Mouse (Mus musculus) cerebellum, adult 11-12 months (tissue): ENCODE data around the gene Fam111a.

Experiments used
- DNase-seq: peaks from one replicate; pipeline ENCODE4 v3.0.0; 2022

The Fam111a gene

DNA sequence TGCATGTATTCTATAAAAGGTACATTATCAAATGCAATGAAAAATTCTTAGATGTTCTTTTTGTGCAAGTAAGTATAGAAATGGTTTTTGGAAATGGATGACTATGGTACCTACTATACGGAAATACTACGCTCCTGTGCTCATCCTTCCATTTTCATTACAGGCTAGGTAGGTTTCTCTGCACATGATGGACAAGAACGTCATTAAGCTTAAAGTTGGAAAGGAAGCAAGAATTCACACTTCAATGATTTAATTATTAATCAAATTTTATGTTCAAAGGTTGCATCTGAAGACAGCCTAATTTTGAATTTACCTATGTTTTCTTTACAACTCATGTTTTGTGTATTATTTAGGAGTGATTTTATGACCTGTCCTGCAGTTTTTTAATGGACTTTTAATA lies 88.7 kb downstream of the Fam111a start:
- DNase-seq, result no peak

DNA sequence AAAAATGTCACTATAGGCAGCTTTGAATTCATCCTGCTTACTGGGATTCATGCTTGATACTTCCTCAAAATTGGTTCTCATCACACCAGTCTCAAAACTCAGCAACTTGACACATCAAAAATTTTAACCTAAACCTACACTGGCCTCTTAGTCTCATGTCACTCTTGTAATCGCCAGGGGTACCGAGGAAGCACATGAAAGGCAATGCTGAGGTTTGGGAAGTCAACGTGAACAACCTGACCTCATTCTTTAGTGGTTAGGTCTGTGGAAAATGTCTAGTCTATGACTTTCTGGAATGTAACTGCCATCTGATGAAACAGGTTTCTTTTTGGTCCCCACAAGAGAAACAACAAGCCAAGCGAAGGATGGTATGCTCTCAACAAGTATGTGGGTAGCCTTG lies 89.4 kb downstream of the Fam111a start:
- no peak for DNase-seq

DNA sequence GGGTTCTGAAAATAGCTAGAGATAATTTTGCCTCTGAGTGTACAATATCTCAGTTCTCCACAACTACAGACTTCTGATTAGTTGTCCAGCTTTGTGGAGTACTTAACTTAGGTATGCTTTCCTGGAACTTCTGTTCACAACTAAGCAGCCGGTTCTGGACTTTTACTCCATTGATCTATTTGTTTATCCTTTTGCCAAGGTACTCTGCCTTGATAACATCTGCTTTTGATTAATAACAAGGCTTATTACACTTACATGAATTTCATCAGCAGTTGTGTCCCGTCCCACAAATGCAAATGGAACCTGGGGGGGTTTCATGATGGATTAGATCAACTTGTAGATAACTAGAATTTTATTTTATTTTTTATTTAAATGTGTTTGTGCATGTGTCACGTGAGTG lies 91.3 kb downstream of the Fam111a start:
- no peak for DNase-seq

DNA sequence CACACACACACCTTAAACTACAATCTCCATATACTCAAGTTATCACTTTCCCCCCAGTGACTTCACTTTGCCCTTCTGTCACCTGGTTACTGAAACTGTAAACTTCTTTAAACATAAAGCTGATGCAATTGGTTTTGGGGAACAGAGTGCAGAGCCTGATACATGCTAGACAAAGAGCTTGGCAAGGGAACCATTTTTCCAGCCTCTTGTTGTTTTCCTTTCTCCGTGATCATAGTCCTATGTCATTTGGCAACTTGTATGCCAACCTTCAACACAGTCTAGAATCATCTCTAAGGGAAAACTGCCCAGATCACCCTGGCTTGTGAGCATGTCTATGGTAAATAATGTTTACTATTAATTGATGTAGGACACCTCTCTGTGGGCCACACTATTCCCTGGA lies 92.5 kb downstream of the Fam111a start:
- DNase-seq, result no peak
